Mouse (Mus musculus): ENCODE data around the gene Pdxdc1. TPM values are rescaled to one million over a fixed set of nuclear protein-coding genes. Genes with fewer than 3 reads are reported as not detected.
"Not testable (repeated sequence)": the region's sequence is repeated elsewhere in the genome, so short reads cannot be mapped to it uniquely, and the experiment has no call there.

Gene Pdxdc1
- total RNA-seq (2021), result 10 to 100 TPM; 79.0 to 79.2 TPM

- DNase-seq, result peak; percentile 97
- intact Hi-C loops (cut with DNase I), result loop anchor here (10.0 kb wide), 1 partner anchor 222 kb away; no protein-coding TSS in a partner anchor
Measured at GRCm38 (mm10) chr16:13902888-13903483, at the start of gene Pdxdc1, which contains the start of gene Mpv17l. Pdxdc1 (minus strand) TSS chr16:13903131. Mpv17l (plus strand) TSS chr16:13903161.

GRCm38 (mm10) chr16:13951245-13951644 is 48.3 kb upstream of the Pdxdc1 start:
- intact Hi-C loops (cut with DNase I), result no loop called here
- no peak for DNase-seq

GRCm38 (mm10) chr16:13946306-13946705 is 43.4 kb upstream of the Pdxdc1 start:
- DNase-seq, result no peak
- intact Hi-C loops (cut with DNase I), result no loop called here

- intact Hi-C loops (cut with DNase I), result no loop called here
- DNase-seq, result no peak
Measured at GRCm38 (mm10) chr16:13945153-13945552, 42.2 kb upstream of the Pdxdc1 start.

GRCm38 (mm10) chr16:13944752-13945151 is 41.8 kb upstream of the Pdxdc1 start:
- no peak for DNase-seq
- intact Hi-C loops (cut with DNase I), result no loop called here

- intact Hi-C loops (cut with DNase I), result no loop called here
- DNase-seq, result no peak
Measured at GRCm38 (mm10) chr16:13944178-13944577, 41.2 kb upstream of the Pdxdc1 start.

- intact Hi-C loops (cut with DNase I), result no loop called here
Measured at GRCm38 (mm10) chr16:13940847-13941395, 38.0 kb upstream of the Pdxdc1 start.

GRCm38 (mm10) chr16:13940139-13940846 is 37.4 kb upstream of the Pdxdc1 start:
- DNase-seq, result peak; percentile 81
- intact Hi-C loops (cut with DNase I), result no loop called here

More at GRCm38 (mm10) chr16:13940847-13941395, 38.0 kb upstream of the Pdxdc1 start:
- no peak for DNase-seq

GRCm38 (mm10) chr16:13927456-13928075 is 24.6 kb upstream of the Pdxdc1 start:
- intact Hi-C loops (cut with DNase I), result no loop called here

GRCm38 (mm10) chr16:13922966-13923365 is 20.0 kb upstream of the Pdxdc1 start:
- intact Hi-C loops (cut with DNase I); DNase-seq: not testable (repeated sequence)

More at GRCm38 (mm10) chr16:13927456-13928075, 24.6 kb upstream of the Pdxdc1 start:
- DNase-seq, result no peak

- intact Hi-C loops (cut with DNase I), result not testable (repeated sequence)
Measured at GRCm38 (mm10) chr16:13922499-13922898, 19.6 kb upstream of the Pdxdc1 start.

GRCm38 (mm10) chr16:13921781-13922180 is 18.9 kb upstream of the Pdxdc1 start:
- intact Hi-C loops (cut with DNase I), result no loop called here
- DNase-seq, result no peak

More at GRCm38 (mm10) chr16:13922499-13922898, 19.6 kb upstream of the Pdxdc1 start:
- DNase-seq, result not testable (repeated sequence)

GRCm38 (mm10) chr16:13921063-13921462 is 18.1 kb upstream of the Pdxdc1 start:
- intact Hi-C loops (cut with DNase I), result no loop called here

GRCm38 (mm10) chr16:13920093-13920492 is 17.2 kb upstream of the Pdxdc1 start:
- DNase-seq, result no peak
- intact Hi-C loops (cut with DNase I), result no loop called here

More at GRCm38 (mm10) chr16:13921063-13921462, 18.1 kb upstream of the Pdxdc1 start:
- no peak for DNase-seq

GRCm38 (mm10) chr16:13907297-13907696 is 4.4 kb upstream of the Pdxdc1 start:
- intact Hi-C loops (cut with DNase I), result loop anchor here (10.0 kb wide), 1 partner anchor 218 kb away; no protein-coding TSS in a partner anchor
- DNase-seq, result no peak

GRCm38 (mm10) chr16:13903488-13903887 is 557 bp upstream of the Pdxdc1 start:
- DNase-seq, result peak; percentile 78
- intact Hi-C loops (cut with DNase I), result loop anchor here (10.0 kb wide), 1 partner anchor 221 kb away; no protein-coding TSS in a partner anchor

- intact Hi-C loops (cut with DNase I), result loop anchor here (10.0 kb wide), 1 partner anchor 222 kb away; no protein-coding TSS in a partner anchor
- no peak for DNase-seq
Measured at GRCm38 (mm10) chr16:13902397-13902831, 517 bp downstream of the Pdxdc1 start.

GRCm38 (mm10) chr16:13898981-13899380 is 4.0 kb downstream of the Pdxdc1 start:
- DNase-seq, result peak; percentile 12
- intact Hi-C loops (cut with DNase I), result no loop called here

GRCm38 (mm10) chr16:13896357-13896756 is 6.6 kb downstream of the Pdxdc1 start:
- intact Hi-C loops (cut with DNase I), result no loop called here
- DNase-seq, result no peak

- no peak for DNase-seq
- intact Hi-C loops (cut with DNase I), result no loop called here
Measured at GRCm38 (mm10) chr16:13895740-13896139, 7.2 kb downstream of the Pdxdc1 start.

GRCm38 (mm10) chr16:13894097-13894496 is 8.8 kb downstream of the Pdxdc1 start:
- no peak for DNase-seq
- intact Hi-C loops (cut with DNase I), result no loop called here

Measured in left cerebral cortex, postnatal 4 days (tissue).